Mouse (Mus musculus) spleen, postnatal 4 days (tissue): Measurements from ENCODE around the gene Prr18.
A peak's percentile ranks its signal among the peaks of the same experiment; 100 is the strongest.

Experiments
- DNase-seq, 2 experiments: peaks; one replicate each; pipeline ENCODE4 v3.0.0; 2022; ENCODE audit warnings: low spot score in 2 of 2

Gene Prr18

DNA sequence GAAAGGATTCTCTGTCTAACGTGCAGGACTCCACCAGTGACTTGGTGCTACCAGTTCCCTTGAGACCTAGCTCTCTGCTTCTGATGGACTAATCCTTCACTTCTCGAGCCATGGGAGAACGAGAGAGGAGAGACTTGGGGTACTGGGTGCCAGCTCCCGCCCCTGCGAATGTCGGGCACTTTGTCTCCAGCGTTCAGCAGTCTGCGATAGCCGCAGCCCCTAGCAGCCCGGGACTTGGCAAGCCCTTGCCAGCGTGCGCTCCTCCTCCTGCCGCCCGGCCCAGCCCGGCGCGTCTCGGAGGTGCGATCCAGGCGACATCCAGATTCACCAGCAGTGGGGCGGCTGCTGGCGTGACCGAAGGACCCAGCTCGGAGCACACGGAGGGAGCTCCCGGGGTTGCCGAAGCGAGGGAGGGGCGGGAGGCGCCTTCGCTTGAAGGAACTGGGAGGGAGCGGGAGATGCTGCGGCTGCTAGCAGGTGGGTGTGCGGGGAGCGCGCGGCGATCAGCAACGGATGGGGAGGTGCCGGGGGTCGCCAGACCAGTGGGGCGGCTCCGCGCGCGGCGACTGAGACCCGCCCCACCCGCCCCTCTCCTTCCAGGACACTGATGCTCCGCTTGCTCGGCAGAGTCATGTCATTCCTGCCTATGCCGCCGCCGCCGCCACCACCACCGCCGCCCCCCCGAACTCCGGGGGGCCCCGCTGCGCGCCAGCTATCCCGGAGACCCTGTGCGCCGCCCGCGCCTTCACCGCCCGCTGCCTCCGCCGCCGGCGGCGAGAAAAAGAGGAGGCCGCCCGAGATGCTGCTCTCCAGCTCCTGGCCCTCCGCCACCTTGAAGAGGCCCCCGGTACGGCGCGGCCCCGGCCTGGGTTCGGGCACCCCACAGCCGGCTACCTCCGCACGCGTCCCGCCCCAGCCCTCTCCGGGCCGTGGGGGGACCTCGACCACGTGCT, 3.4 kb downstream of the Prr18 start:
- DNase-seq = no peak

DNA sequence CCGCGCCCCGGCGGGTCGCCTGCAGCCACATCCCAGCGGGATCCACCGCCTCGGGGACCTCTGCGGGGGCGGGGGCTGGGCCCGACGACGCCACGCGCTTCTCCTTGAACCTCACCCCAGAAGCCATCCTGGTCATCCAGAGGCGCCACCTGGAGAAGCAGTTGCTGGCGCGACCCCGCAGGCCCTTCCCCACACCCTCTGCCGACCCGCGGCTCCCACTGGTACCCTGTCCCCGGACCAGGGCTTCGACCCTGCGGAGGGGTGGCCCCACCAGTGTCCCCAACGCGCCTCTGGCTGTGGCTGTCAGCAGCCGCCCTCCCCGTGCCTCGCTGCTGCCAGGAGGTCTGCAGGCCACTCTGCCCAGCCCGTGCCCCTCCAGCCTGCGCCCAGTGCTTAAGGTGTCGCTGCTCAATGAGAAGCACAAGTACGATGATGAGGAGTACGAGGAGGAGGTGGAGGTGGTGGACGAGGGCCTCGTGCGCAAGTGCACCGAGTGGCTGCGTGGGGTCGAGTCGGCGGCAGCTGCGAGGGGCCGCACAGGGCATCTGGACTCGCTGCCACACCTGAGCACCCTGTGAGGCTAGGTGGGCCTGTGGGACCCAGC, 4.2 kb downstream of the Prr18 start:
- DNase-seq = no peak

DNA sequence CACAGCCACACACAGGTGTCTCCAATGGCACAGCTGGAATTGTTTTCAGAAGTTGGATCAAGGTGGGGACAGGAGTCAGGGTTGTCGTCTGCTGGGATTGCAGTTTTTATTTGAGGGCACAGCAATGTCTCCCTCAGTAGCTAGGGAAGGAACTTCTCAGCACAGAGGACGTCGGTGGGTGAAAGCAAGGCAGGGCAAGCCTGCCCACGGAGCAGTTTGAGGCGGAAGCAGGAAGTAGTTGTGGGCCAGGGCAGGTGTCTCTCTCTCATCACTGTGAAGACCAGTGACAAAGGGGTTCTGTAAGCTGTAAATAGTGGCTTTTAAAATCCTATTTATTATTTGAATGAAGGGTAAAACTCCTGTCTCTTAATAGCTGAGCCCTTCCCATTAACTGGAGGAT, 5.4 kb downstream of the Prr18 start:
- DNase-seq = no peak

DNA sequence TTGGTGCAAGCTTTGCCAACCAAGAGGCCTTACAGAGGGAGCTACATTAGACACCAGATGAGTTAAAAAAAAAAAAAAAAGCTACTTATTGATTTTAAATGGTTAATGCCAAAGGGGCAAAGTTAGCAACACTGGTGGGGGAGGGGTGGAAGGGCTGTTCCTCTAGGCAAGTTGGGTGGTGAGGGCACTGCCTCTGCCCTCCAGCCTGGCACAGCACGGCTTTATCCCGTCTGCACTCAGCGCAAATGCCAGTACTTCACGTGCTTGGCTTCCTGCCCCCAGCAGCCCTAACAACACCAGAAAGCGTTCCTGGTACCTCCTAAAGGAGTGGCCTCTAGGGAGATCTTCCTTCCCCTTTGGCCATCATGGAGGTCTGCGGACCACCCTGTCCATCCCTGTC, 6.2 kb downstream of the Prr18 start:
- DNase-seq = no peak

DNA sequence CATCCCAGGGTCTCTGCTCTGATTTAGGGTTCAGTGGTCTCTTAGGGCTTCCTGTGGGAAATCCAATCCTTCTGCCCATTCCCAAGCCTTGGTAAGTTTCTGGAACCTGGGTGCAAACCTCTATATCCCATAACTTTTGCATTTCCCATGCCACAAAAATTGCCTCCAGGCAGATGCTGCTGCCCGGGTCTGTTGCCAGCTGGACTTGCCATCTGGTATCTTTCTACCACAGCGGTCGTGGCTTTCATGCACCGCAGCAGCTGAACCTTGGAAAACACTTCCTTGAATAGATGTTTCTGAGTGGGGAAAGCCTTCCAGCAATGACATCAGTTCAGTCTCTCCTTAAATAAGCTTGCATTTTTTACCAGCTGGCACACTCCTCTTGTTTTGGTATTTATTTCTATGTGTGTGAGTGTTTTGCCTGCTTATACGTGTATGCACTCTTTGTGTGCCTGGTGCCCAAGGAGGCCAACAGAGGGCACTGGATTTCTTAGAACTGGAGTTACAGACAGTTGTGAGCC, 10.6 kb downstream of the Prr18 start:
- no peak for DNase-seq

DNA sequence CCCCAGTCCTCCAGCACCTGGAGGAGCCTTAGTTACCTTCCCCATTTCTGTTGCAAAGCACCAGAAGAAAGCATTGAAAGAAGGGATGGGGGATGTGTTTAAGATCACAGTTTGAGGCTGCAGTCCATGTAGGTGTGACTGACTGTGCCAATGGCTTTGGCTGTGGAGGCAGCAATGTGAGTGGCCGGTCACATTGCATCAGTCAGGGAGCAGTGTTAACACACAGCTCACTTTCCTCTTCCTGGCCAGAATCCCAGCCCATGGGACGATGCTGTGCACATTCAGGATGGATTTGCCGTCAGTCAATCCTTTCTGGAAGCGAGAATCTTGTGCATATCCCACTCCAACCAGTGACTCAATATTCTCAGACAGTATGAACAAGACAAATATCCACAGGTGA, 11.7 kb downstream of the Prr18 start:
- DNase-seq = no peak

DNA sequence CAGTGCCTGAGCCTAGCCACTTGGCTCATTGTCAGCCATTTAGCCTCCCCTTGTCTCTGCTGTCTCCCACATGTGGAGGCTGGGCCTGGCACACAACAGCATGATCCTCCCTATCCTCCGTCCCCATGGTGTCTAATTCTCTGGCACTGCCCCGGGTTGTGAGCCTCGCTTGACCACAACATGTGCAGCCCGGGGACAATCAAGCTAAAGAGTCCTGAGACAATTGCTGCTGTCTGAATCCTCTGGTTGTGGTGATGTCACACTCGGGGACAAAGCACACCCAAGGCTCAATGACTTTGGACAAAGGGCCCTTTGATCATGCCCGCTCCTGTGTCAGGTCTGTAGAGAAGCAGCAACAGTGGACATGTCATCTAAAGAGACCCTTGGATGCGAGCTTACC, 13.8 kb downstream of the Prr18 start:
- DNase-seq = no peak

DNA sequence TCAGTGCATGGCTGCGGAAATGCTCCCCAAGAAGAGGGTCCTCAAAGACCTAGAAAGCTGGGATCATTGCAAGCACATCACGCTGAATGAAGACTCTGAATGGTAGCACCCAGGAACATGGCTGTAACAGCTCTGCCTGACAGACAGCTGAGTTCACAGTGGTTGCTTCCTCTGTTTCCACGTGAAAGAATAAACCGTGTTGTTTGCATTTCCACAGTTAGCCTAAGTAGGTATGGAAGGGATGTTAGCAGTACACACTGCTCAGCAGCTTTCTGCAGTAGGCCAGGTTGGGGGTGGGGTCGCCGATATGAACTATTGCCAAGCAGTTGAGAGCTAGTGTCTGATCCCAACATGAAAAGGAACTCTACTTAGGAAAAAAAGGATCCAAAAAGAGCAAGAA, 18.4 kb downstream of the Prr18 start, which contains the start of gene T2:
Gene T2 (plus strand): TSS at position 301 of the 400 bp plus-strand sequence.
- no peak for DNase-seq

DNA sequence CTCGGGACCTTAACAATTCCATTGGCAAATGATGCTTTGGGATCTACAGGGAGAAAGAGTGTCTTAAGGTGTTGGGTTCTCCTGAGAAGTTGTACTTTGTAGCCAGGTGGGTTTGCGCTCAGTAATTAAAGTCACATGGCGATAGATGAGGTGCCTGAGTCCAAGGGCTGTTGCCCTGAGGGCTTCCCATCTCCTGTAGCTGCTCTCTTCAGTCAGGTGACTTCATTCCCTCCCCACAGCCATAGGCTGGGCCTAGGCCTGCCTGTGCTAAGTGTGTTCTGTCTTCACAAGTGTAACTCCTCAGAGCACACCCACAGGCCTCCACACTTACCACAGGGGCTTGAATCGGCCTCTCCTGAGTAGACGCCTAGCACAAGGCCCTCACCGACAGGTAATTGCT, 20.2 kb downstream of the Prr18 start:
- no peak for DNase-seq

DNA sequence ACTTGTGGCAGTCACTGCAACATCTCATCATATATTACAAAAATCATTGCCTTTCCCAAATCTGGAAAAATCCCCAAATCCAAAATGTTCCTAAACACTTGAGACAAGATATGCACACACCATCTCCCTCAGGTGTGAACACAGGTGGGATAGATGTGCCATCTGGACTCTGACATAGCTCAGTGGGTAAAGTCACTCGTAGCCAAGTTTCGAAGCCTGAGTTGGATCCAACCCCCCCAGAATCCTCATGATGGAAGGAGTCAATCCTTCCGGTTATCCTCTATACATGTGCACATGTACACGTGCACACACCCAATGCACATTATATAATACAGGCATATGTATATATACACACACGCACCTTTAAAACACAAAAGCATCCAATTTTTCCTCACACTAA, 23.6 kb downstream of the Prr18 start:
- no peak for DNase-seq

DNA sequence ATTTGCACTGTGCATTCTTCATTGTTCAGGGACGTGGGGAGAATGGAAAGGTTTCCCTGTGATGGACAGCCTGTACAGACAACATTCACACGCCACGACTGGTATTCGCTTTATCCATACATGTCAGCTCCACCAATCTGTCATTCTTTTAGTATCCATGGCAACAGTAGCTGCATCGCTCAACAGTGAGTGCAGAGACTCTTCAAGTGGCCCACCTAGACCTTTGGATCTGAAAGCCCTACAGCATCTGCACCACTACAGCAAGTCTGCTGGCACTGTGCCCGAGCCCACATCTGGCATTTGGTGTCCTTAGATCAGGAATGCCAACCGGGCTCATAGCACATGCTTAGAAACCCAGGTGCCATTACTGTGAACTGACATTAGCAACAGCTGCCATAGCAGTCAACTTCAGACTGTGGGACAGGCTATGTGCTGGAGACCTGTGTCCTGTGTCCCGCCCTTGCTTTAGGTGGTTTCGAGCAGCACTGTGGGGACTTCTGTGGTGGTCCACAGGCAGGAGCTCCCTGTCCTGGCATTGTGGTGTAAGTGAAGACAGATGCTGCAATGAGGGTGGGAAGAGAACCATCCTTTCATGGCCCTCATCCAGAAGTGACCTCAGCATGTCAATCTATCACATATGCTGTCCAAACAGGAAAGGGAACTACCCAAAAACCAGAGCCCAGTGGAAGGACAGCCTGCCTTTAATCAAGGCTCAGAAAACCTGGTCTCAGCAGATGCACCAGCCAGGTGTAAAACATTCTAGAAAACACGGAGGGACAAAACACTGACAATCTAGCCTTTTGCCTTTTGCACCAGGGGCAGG, 24.2 kb downstream of the Prr18 start:
- no peak for DNase-seq

DNA sequence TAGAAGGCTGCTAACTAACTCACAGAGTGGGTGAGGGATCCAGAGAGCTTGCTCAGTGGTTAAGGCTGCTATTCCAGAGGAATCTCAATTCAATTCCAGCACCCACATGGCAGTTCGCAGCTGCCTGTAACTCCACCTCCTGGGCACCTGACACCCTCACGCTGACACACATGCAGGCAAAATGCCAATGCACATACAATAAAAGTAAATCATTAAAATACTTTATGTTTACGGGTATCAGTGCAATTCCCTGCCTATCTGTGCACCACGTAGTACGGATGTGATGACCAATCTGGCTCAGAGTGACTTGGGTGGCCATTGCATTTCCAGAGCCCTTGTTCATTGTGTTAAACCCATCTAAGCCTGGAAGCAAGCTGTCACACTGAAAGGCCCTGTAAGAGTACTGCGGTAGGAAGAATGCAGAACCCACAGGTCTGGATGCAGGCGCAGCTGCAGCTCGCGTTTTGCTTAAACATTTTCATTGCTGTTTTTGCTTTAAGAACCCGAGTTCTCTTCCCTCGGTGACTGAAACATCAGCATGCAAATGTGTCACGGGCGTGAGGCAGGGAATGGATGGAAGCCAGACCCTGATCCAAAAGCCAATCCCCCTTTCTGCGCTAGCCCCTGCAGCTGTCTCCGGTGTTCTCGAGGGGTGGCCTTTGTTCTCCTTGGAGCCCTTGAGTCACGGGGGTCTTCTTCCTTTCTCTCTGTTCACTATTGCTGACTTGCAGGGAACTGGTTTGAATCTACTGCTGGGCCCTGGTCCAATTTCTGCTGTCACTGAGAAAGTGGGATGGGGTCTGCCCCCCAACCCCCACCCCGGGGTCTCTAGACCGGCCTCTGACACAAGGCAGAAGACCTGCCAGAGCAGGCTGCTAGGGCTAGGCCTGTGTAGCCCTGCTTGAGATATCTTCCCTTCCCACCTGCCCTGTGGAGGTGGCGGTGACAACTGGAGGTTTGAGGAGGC, 30.5 kb downstream of the Prr18 start:
- no peak for DNase-seq

DNA sequence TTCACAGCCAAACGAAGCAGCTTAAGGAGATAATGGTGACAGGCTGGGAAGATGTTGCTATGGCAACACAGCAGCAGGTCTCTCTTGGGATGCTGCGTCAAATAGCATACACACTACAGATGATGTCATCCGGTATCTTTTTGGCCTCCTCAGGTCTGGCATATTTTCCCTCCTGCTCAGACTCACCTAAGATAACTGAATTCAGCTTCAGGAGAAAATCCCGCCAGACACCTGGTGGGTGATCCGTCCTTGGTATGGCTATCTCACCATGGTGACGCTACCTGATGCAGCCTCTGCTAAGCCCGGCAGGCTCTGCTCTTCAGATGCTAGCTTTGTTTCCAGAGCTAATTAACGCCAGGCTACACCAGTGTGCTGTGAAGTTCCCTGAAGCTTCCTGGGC, 31.3 kb downstream of the Prr18 start:
- no peak for DNase-seq

DNA sequence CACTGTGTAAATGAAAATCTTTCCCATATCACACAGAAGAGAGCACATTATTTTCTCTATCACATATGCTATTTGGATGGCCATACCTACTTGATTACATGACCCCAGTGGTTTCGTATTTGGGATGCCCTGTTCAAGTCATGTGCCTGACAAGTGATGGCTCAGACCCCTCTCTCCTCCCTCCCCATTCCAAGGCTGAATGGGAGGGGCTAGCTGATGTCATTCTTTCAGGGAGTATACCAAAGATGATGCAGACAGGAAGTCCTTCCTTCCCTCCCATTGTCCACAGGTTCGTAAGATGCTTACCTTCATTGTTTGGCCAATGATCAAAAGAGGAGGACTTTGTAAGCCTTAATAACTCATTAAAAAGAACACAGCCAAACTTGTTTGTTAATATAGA, 31.9 kb downstream of the Prr18 start:
- no peak for DNase-seq

DNA sequence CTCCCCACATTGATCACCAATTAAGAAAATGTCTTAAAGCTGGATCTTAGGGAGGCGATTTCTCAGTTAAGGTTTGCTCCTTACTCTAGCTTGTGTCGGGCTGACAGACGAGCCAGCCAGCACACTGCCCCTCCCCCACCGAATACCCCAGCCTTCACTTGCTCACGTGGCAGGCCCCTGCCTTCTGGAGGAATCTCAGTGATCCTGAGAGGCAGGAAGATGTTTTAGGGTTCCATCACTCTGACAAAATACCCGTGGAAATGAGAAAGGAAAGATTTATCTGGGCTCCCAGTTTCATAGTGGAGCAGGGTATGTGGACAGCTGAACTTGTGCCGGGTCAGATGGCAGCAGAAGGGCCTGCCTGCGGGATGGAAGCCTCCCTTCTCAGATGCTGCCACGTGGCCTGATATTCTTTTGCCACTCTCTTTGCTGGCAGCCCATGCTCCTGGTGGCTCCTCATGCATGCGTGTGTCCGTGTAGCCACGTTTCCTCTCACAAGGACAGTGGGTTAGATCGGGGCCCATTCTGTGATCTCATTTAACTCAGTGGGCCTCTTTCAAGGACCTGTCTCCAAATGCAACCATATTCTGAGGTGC, 33.5 kb downstream of the Prr18 start:
- DNase-seq = no peak

DNA sequence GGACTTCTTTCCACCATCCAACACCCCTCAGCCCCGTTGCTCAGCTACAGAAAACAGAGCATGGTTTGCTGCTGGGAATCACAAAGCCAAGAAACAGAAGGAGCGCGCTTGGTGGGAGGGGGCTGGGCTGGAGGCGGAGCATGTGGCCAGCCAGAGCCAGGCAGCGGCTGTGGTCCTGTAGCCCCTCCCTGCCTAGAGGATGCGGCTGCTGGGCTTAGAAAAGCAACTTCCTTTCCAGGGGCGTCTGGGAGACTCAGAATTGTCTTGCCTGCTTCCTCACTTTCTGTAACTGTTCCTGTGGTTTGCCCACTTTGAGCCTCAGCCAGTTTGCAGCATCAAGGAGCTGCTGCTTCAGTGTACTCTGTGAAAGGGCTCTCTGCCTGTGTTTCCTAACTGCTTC, 34.6 kb downstream of the Prr18 start:
- peak; percentile 35 to 70 for DNase-seq

DNA sequence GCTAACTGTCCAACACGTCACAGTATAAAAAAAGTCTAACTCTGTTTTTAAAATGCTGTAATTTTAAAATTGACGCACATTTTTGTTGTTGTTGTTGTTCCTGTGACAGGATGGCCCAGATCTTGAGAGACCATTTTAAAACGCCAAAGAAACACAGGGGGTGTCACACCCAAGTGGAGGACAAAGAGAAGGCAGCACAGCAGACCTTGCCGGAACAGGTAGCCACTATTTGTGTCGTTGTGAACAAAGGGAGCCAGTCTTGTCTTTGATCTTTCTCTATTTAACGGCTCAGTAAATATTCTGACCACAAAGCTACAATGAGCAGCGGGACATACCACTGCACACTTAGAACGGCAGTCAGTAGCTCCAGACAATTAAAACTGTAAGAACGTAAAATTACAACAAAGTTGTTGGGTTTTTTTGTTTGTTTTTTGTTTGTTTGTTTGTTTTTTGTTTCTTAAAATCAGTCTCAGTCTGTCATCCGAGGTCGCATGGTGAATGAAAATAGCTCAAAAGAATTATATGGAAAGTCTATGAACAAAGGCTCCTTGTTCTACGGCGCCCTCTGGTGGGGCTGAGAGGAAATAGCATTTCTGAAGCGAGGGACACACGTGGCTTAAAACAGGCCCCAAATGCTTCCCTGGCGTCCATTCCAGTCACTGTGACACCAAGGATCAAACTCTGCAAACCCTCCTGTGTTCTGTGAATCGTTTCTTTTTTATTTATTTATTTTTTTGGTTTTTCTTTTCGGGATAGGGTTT, 35.2 kb downstream of the Prr18 start:
- peak; percentile 64 to 87 for DNase-seq

DNA sequence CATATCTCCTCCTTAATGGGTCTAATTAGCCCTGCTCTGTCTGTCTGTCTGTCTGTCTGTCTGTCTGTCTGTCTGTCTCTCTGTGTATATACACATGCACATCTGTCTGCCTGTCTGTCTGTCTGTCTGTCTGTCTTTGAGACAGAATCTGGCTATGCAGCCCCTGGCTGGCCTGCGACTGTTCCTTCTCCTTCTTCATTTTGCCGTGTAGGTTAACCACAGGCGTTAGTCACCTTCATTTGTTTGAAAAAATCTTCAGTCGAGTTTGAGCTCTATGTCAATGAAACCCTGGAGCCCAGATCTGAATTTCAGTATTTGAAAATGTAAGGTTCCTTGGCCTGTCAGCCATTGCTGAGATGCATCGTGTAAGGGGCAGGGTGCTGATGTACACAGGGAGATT, 40.0 kb downstream of the Prr18 start:
- no peak for DNase-seq

DNA sequence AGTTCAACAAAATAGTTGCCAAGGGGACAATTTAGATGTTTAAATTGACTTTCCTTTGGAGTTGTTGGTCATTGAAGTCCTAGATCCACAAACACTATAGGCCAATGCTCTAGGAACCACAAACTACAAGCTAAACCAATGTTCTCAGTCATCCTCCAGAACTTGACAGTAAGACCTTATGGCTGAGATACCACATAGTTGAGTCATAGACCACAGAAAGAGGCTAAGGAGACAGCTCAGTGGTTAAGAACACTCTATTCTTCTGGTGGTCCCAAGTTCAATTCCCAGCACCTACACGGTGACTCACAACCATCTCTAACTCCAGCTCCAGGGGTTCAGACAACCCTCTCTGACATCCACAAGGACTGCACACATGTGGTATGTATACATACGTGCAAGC, 48.2 kb downstream of the Prr18 start:
- DNase-seq = no peak

DNA sequence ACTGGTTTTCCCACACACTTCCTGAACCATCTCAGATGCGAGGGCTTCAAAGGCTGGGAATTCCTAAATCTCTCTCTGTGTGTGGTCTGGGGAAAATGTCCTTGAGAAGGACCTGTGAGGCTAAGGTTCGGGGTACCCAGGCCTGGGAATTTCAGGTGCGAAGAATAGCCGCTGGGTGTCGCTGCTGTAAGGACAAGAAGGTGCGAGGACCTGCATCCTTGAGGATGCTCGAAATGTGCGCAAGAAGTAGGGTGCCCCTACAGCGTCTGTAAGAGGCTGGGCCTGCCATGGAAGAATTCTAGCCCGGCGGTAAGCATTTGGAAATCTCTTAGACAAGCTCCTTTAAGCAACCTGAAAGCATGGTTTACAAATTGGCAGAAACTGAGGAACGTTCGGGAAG, 51.2 kb downstream of the Prr18 start:
- DNase-seq = no peak
